Mouse (Mus musculus): ENCODE measurements around the gene Ankzf1.

DNA sequence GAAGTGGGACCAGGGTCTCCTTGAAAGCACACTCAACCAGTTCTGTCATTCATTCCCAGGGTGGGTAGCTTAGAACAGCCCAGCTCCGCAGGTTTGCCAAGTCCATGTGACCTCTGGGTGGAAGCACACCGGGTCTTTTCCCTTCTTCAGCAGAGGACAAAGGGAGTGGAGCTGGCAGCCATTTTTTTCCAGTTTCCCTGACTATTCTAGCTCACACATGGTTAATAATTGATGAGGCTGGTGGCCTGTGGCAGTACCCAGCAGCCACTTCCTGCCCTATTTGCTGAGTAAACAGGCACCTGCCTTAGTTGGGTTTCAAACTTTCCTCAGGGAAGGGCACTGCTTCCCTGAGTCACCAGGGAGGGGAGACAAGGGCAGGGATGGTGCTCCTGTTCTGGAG, 22.5 kb downstream of the Ankzf1 start:
- no peak for TF ChIP-seq EP300 (IDR thresholded peaks at IDR 0.05; ENCODE audit: low read depth)
- TF ChIP-seq CTCF (IDR thresholded peaks at IDR 0.05; ENCODE audit: low read depth): no peak

All from liver, postnatal 0 days (tissue).